Mouse (Mus musculus): ENCODE data around the gene Olfr703.

GRCm38 (mm10) chr7:106843060-106843459, at the start of gene Olfr703:
- no peak for TF ChIP-seq KAT2A (conservative IDR thresholded peaks at IDR 0.05; ENCODE audit: low read depth, low read length)
- no peak for TF ChIP-seq MAFK (IDR thresholded peaks at IDR 0.05; ENCODE audit: borderline replicate concordance, low read depth, low read length)
- TF ChIP-seq RAD21 (IDR thresholded peaks at IDR 0.05; ENCODE audit: low read depth, low read length), result no peak
